Mouse (Mus musculus) right cerebral cortex, adult 2 months (tissue): ENCODE measurements around the gene Mipep.

Experiments used
- DNase-seq, 2 experiments: peaks; one replicate each; pipeline ENCODE4 v3.0.0; 2021 to 2022; ENCODE audit warnings: low spot score in 2 of 2

Gene Mipep

DNA sequence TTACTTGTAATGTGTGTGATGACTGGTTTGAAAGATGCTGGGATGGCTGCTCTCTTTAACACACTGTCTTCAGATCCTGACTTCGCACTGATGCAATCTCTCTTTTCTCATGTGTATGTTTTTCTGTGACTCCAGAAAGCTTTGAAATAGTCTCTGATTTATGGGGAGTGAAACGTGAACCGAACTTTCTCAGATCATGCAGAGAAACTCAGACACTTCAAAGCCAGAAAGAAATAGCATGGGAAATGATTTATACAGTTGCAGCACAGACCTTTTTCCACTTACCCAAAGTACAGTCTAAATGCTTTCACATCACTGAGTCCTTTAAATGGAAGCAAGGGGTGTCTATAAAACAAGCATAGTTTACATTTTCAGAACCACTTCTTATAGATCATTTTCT lies 79.0 kb downstream of the Mipep start:
- DNase-seq, result no peak

DNA sequence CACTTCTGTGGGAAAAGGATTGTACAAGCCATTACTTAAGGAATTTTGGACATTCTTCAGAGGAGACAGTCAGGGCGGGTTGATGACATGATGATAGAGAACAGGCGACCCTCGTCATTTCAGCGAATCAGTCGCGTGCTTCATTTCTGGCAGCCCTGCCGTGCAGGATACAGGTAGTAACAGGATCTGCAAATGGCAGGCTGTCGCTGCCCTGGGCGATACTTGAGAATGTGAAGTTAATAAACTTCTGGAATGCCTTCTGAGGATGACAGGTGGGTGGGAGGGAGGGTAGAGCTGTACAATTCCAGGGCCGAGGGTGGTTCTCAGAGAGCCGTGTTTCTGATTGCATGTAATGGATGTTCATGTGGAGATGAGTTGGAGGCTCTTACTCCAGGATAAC lies 82.0 kb downstream of the Mipep start:
- no peak for DNase-seq

DNA sequence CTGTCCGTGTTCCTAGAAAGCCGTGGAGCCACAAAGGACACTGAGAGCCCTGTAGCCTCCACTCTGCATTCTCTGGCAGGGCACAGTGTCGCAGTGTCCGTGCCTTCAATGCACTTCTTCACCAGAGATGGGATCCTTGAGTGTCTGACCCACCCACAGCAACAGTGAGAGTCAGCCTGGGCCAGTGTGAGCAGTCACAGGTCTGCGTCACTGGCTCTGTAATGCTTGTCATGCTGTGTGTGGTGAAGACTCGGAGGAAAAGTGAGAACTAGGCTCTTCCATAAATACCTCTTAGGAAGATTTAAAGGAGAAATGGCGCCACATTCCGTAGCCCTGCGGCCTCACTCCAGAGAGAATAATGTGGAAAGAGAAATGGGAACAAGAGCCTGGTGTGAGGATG lies 84.0 kb downstream of the Mipep start:
- no peak for DNase-seq

DNA sequence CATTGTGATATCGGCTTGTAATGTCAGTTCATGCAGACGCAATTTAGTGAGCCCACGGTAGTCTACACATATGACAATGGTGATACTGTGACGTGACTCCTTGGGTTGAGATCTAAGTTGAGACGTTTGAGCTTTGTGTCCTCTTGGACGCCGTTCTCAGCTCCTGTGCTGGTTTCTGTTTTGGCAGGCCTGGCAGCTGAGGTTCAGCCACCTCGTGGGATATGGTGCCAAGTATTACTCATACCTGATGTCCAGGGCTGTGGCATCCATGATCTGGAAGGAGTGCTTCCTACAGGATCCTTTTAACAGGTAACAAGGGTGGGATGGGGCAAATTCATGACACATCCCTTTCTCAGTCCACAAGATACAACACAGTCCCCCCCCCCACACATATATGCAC lies 87.5 kb downstream of the Mipep start:
- no peak for DNase-seq

DNA sequence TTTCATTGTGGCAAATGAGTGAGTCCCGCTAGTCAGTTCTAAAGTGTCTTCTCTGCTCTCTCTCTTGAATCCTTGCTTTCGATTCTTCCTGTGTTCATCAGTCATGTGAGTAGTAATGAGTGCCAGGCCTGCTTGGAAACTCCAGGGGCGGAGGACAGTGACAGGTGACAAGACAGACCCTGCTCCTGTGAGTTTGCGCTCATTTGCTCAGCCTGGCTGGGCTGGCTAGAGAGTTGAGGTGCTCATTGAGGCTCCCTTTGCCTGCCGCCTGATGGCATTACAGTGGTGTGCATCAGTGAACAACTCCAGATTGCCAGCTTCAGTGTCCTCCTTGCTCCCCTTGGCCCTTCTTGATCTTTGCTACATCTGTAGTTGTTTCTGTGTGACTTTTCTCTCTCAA lies 97.7 kb downstream of the Mipep start:
- DNase-seq, result no peak

DNA sequence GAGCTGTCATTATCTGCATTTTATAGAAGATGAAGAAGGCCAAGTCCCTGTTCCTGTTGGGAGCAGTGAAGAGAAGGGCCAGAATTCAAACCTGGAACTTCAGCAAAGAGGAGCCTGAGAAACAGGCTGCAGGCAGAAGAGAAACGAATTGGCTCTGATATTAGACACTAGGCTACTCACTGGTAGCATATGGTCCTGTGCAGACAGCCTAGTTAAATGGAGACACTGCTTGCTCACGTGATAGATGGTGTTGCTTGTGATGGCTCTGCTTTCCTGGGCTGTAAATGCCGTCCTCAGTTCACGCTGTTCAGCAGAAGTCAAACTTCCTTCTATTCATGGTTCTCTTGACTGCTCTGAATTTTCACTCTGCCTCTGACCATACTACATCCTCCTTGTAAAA lies 98.3 kb downstream of the Mipep start:
- DNase-seq, result no peak

DNA sequence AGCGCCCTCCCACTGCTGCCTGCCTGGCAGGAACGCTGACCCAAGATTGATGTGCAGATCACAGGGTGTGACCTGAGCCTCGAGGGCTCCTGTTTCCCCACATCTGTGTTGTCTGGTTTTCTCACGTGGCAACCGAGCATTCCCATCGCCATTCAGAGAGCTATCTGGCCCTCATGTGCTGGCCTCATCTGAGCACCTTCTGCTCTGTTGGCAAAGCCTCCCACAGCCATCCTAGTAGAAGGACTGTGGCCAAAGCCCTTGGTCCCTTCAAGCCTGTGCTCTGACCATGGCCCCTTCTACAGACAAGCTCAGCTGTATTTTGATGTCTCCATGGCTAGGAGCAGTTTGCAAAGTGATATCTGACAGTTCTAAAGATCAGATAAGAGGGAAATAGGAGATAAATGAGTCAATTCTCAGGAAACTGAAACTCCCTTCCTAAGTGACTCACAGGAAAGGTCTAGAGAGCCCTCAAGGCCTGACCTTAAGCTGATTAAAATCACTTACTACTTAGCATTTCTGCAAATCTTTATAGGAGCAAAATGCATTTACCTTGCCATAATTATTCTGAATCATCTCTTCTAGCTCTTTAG lies 101.1 kb downstream of the Mipep start:
- no peak for DNase-seq

DNA sequence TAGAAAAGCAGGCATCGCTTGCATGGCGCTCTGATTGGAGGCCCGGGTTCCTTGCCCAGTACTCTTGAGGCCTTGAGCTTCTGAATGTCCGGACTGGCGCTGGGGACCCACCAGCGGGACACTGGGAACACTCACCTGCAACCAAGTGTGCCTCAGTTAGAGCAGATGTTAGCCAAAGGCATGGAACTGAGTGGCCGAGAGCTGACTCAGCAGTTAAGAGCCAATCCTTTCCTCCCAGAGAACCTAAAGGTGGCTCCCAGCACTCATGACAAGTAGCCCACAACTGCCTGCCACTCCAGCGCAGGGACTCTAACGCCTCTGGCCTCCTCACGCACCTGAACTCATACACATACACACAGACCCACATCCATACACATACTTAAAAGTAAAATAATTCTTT lies 109.5 kb downstream of the Mipep start:
- no peak for DNase-seq

DNA sequence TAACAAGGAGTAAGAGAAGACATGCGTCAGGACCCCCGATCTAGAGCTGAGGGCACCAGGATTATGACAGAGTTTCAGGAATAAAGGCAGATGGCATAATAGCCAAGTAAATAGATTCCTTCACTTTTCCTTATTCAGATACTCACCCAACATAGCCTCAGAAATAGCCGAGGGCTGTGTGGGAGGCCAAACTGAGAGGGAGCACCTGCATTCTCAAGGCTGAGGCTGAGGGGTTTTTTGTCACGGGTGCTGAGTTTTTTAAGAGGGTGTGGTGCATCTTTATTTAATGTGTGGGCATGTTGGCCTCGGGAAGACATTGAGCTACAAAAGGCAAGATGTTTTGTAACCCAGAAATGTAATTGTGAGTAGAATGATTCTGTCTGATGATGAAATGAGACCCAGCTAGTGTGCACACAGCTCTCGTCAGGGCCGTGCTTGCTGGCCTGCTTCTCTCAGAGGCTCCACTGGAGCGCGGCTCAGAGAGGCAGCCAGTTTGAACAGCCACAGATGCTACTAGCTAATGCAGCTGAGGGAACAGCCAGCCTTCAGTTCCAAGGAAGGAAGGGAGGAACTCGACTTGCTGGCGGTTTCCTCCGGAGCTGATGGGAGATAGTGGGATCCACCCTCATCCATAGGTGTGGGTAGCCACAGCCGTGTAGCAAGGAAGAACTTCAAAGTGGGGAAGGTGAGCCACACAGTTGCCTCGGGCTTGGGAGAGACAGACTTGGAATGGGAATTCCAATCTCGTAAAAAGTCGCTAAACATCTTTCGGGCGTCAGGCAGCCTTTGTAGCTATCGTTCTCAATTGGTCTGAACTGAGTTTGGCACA lies 111.0 kb downstream of the Mipep start:
- DNase-seq, result peak; percentile 51 to 52

DNA sequence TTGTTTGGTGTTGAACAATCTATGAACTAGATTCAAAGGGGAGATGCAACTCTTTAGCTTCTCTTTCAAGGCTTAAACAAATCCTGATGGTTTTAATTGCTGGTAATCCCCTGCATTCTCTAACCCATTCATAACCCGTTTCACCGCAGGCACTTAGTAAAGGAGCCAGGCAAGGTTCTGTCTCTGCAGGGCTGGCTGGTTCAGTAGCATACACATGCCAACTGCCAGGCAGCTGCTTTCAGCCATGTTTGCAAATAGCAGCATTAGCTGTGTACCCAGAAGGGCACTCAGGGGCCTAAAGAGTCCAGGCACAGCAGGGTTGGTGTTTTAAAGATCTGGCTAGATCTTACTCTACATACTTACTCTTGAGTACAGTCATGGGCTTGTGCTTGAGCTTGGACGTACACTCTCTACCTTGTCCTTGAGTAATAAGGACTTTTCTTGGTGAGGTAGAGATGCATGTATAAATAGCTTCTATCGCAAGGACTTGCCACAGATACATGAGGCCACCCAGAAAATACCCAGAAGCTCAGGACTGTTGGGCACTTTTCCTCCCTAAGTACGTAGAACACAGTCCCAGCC lies 113.8 kb downstream of the Mipep start:
- no peak for DNase-seq

DNA sequence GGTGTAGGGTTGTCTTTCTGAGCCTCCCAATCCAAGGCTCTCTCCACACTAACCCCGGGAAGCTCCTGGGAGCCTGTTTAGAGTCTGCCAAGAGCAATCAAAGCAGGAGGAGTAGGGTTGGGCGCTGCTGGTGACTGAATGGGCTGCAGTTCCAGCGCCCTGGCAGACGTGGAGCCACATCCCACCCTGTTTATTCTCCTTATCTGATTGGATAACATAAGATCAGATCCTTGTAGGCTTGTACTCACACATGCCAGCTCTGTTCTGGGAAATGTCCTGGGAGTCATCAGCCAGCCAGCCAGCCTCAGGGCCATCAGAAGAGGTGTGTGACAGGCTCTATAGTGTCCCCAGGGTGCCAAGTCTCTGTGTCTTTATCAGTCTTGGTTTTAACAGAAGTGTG lies 120.1 kb downstream of the Mipep start:
- no peak for DNase-seq

DNA sequence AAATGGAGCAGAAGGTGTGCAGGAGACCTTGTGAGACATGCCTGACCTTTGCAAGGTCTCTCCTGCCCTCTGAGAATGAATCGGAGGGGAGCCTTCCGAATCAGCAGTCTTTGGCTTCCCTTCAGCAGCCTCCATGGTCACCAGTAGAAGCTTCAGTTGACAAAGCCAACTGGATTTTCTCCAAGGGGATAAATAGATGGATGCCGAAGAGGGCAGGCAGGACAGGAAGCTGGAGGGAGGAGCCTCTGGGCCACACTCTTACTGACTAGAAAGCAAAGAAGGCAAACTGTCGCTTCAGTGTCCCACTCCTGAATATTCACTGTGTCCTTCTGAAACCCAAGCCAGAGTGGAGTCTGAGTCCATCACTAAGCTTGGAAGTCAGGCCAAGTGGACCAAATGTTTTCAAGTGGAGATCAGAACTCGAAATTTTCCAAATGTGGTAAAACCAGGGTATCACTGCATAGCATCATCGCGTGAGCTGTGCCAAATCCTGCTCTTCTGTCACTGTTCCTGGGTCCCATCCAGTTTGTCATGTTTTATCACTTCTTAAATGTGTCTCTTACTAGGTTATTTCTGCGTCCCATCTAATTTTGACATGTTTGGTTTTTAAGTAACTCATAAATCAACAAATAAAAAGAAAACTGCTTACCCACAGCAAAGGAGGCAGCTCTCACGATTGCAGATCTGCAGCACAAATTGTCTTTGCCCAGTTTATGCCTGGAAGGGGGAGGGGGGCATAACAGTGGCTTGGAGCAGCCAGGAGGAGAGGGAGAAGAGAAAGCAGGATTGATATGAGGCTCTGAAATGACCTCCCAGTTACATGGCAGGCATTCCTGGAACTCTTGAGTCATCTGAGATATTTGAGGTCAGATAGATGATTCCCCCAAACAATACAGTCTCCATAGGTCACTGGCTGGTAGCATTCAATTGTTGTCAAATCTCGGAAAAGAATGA lies 122.3 kb downstream of the Mipep start:
- no peak for DNase-seq

DNA sequence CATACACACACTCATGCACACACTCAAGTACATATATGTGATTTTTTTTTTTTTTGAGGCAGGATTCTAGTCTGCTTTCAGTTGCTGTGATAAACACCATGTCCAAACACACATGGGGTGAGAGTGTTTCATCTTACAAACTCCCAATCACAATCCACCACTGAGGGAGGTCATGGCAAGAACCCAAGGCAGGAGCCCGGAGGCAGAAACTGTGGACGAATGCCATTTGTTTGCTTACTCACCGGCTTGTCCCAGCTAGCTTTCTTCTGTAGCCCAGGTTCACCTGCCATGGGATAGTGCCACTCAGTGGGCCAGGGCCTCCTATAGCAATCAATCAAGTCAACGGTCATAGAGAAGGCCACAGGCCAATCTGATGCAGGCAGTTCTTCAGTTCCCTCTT lies 125.0 kb downstream of the Mipep start:
- DNase-seq, result no peak

DNA sequence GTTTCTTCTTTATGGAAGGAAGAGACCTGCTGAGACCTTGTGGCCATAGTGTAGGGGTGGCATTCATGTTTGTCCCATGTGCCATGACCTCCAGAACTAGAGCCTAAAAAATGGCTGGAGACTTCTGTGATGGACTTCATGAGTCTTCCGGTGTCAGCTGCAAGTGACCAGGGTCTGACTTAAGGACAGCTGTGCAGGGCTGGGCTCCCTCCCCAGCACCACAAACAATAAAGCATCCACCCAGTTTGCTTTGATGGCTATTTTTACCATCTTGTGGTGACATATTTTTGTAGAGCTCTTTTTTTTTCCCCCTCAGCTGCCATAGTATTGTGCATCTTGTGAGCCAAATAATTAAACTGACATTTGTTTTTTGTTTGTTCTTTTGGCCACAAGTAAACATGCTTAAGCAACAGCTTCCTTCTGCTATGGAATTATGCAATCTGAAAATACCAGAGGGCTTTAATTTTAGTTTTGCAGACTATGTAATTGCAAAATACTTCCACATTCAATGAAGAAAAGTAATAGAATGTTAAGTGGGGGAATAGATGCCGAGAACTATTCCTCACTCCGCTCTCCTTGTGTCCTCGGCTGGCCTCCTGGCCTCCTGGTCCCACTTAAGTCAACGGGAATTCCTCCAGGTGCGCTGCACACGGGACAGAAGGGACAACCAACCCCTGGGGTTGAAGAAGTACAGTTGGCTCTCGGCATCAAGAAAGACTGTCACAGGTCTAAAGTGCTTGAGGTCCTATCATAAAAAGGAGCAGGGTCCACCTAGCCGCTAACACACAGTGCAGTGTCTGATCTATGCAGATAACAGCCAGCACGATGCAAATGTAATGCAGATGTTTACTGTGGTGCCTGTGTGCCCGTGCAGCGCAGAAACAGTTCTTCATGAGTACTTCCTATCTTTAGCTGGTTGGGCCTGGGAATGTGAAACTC lies 126.4 kb downstream of the Mipep start:
- no peak for DNase-seq

DNA sequence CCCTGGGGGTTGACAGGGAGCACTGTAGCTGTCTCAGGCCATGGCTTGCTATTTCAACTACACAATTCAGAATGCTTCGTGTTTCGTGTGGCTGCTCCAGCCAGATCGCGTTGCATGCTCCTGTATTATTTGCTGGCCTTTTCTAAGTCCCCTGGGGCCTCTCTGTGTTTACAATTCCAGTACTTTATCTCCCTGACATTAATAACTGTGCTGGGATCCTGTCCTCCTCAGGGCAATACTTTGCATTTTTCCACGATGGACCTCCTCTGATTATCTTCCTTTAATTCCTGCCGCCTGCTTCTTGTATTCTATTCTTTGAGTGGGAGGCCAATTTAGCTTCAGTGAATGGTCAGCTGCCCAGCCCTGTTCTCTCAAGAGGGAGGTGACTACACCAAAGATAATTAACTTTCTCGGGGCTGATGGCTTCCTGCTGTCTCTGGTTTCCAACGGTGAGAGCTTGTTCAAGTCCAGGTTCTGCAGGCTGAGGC lies 128.7 kb downstream of the Mipep start:
- no peak for DNase-seq

DNA sequence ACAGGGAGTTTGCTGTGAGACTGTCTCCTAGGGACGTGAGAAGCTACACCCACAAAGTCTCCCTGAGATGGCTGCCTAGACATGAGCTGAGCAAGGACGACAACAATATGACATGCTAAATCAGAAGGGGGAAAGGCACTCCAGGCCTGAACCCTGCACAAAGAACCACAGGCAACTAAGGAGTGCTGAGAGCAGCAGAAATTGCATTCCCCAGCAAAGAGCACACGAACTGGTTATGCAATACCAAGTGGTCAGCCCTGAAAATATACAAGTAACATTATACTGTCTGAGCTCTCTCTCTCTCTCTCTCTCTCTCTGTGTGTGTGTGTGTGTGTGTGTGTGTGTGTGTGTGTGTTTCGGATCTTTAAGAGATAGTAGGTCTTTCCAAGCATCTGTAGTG lies 132.3 kb downstream of the Mipep start:
- DNase-seq, result no peak

DNA sequence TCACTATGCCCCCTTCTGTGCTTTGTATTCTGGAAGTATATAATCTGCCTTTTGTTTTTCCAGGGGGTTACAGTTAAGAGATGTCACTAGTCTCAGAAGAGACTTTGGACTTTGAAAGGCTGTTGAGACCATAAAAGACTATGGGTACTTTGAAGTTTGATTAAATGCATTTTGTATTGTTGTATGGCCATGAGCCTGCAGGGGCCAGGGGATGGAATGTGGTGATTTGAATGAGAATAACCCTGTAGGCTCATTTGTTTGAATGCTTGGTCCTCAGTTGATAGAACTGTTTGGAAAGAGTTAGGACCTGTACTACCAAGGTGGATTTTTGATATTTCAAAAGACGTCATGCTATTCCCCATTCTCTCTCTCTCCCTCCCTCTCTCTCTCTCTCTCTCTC lies 141.6 kb downstream of the Mipep start:
- no peak for DNase-seq

DNA sequence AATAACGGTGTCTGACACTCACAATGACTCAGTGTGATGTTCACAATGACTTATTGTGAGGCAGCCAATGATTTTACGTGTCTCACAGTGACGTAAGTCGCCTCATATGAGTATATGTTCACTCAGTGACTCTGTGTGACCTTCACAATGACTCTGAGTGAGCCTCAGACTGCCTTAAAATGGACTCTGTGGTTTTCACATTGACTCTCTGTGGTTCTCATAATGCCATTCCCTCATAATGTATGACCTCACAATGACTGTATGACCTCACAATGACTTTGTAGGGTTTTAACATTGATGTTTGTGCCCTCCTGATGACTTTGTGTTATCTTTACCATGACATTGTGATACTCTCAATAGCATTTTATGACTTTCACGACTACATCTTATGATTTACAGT lies 151.3 kb downstream of the Mipep start:
- DNase-seq, result no peak

DNA sequence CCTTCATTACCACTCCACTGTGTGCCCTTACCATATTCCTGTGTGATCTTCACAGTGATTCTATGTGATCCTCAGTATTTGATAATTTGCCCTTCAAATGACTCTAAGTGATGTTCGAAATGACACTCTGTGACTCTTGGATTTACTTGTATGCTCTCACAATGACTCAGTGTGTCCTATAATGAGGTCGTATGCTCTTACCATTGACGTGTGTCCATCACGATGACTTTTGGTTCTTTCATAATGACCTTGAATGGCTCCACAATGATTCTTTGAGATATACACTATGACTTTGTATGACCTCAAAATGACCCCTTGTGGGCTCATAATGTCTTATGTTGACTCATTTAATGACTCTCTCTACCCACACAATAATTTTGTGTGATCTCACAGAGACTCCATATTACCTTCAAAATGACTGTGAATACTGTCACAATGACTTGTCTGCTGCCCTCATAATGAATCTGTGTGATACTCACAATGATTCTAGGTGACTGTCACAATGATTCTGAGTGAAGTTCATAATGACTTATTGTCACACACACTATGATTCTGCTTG lies 153.2 kb downstream of the Mipep start:
- no peak for DNase-seq
